Mouse (Mus musculus) ES-E14 (cell line): Measurements from ENCODE around the gene Extl2. TPM values are rescaled to one million over a fixed set of nuclear protein-coding genes. Genes with fewer than 3 reads are reported as not detected.

Experiments used
- DNase-seq: peaks from one replicate; pipeline ENCODE4 v3.0.0-alpha.2; 2013; ENCODE audit warnings: low read depth, low spot score
- H3K27ac ChIP-seq: 2 replicates; pipeline ENCODE4 v1.5.1; 2012; ENCODE audit warnings: low read depth, mild to moderate bottlenecking, low read length, moderate library complexity, mixed read lengths; ENCODE audit not compliant: poor library complexity, insufficient read depth, severe bottlenecking
- H3K36me3 ChIP-seq: 2 replicates; pipeline ENCODE4 v1.6.1; 2012; ENCODE audit warnings: mild to moderate bottlenecking, low read length, moderate library complexity, mixed read lengths; ENCODE audit not compliant: control insufficient read depth, poor library complexity, insufficient read depth, severe bottlenecking
- H3K4me1 ChIP-seq, 2 experiments: fragments of 150-350 bp in 1 of 2; sonication (generic) in 1 of 2; 2 replicates each; pipeline ENCODE4 v1.6.1; 2012; ENCODE audit warnings: low read length in 2 of 2, mild to moderate bottlenecking in 1 of 2, mixed read lengths in 1 of 2; ENCODE audit not compliant: control insufficient read depth in 2 of 2, insufficient read depth in 2 of 2, poor library complexity in 1 of 2
- H3K4me3 ChIP-seq, 2 experiments: fragments of 150-350 bp in 1 of 2; sonication (generic) in 1 of 2; 2 replicates each; pipeline ENCODE4 v1.5.1; 2012; ENCODE audit warnings: low read length in 2 of 2, low read depth in 1 of 2, mild to moderate bottlenecking in 1 of 2, mixed read lengths in 1 of 2; ENCODE audit not compliant: insufficient read depth in 1 of 2, poor library complexity in 1 of 2, severe bottlenecking in 1 of 2
- H3K9ac ChIP-seq: 2 replicates; pipeline ENCODE4 v1.6.1; 2012; ENCODE audit warnings: low read depth, mild to moderate bottlenecking, low read length, mixed read lengths; ENCODE audit not compliant: poor library complexity, insufficient read depth, severe bottlenecking
- H3K9me3 ChIP-seq: fragments of 150-350 bp; sonication (generic); 2 replicates; pipeline ENCODE4 v1.6.1; 2012; ENCODE audit warnings: low read depth, mild to moderate bottlenecking, low read length; ENCODE audit not compliant: control insufficient read depth, insufficient read depth
- CHD2 ChIP-seq: IDR thresholded peaks from 2 replicates; pipeline ENCODE4 v1.6.1; 2014; ENCODE audit warnings: mild to moderate bottlenecking, low read depth, low read length, inconsistent platforms
- HCFC1 ChIP-seq: IDR thresholded peaks from 2 replicates; pipeline ENCODE4 v1.6.1; 2012; ENCODE audit warnings: low read length, inconsistent platforms, borderline replicate concordance; ENCODE audit not compliant: insufficient read depth
- MAFK ChIP-seq: IDR thresholded peaks from 2 replicates; pipeline ENCODE4 v1.6.1; 2014; ENCODE audit warnings: mild to moderate bottlenecking, low read depth, low read length, inconsistent platforms; ENCODE audit not compliant: insufficient read depth
- ZC3H11A ChIP-seq: IDR thresholded peaks from 2 replicates; pipeline ENCODE4 v1.6.1; 2012; ENCODE audit warnings: low read depth, mild to moderate bottlenecking, inconsistent platforms, low read length, borderline replicate concordance
- ZNF384 ChIP-seq: IDR thresholded peaks from 2 replicates; pipeline ENCODE4 v1.6.1; 2012; ENCODE audit warnings: low read depth, low read length, inconsistent platforms
- in situ Hi-C, 2 experiments: fragments of 600-800 bp; cut with MboI; formaldehyde crosslinking; loops; one replicate each; pipeline ENCODE4 v1.15.1; 2025; ENCODE audit warnings: low sequenced_read_pairs in 2 of 2, inconsistent platforms in 1 of 2; ENCODE audit not compliant: unreplicated experiment in 2 of 2
- total RNA-seq: library from RNA; depleted of rRNA; stranded (reverse); fragments of 300-350 nt; gene quantifications from 2 replicates; pipeline ENCODE4 v1.2.3, GENCODE M21; 2012

Extl2 gene
- total RNA-seq, 1 experiment: 8.8 TPM

DNA sequence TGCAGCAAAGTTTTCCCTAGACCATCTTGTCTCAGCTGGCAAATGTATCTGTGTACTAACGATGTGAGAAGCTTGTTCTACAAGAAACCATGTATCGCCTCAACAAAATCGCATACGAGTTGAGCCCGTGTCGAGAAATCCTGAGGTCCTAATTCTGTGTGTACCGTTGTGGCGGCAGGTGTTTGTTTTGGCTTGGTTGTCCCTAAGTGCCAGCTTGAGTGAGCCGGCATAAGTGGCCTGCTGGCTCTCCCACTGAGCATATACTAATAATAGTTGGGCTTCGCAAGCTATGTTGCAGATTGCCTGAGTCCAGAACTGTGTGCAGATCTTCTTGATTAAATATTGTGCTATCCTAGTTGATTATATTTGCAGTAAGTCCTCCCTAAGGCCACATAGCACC is 18.4 kb downstream of the Extl2 start:
- in situ Hi-C loops: loop anchor here in 1 of 2 experiments (5.0 kb wide), 1 partner anchor 302 kb away; no protein-coding TSS in a partner anchor
- no peak for DNase-seq
- Histone ChIP-seq H3K9me3 (no peaks in the 10 kb centered on the region), H3K9ac (no peak overlapping the region), H3K4me1 (no peaks in the 10 kb centered on the region), H3K4me3 (no peak overlapping the region), H3K27ac (no peak overlapping the region), H3K36me3 (no peaks in the 10 kb centered on the region; the same call in 1 of the 2 replicates)
- no peak for TF ChIP-seq ZC3H11A
- TF ChIP-seq HCFC1: no peak
- TF ChIP-seq ZNF384: no peak
- no peak for TF ChIP-seq CHD2
- no peak for TF ChIP-seq MAFK

DNA sequence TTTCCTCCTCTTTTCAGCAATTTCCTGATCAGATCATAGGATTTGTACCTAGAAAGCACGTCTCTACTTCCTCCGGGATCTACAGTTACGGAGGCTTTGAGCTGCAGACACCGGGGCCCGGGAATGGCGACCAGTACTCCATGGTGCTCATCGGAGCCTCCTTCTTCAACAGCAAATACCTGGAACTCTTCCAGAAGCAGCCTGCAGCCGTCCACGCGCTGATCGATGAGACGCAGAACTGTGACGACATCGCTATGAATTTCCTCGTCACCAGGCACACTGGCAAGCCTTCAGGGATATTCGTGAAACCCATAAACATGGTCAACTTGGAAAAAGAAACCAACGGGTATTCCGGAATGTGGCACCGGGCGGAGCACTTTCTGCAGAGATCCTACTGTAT is 19.7 kb downstream of the Extl2 start:
- no peaks in the 10 kb centered on the region for H3K9me3 ChIP-seq
- H3K36me3 ChIP-seq: no peaks in the 10 kb centered on the region; the same call in 1 of the 2 replicates
- no peak for DNase-seq
- no peaks in the 10 kb centered on the region for H3K4me1 ChIP-seq
- H3K27ac ChIP-seq: no peak overlapping the region
- in situ Hi-C loops: loop anchor here in 1 of 2 experiments (5.0 kb wide), 1 partner anchor 300 kb away; no protein-coding TSS in a partner anchor
- H3K9ac ChIP-seq: no peak overlapping the region
- H3K4me3 ChIP-seq: no peak overlapping the region
- TF ChIP-seq CHD2: no peak
- TF ChIP-seq MAFK: no peak
- no peak for TF ChIP-seq HCFC1
- no peak for TF ChIP-seq ZNF384
- TF ChIP-seq ZC3H11A: no peak

DNA sequence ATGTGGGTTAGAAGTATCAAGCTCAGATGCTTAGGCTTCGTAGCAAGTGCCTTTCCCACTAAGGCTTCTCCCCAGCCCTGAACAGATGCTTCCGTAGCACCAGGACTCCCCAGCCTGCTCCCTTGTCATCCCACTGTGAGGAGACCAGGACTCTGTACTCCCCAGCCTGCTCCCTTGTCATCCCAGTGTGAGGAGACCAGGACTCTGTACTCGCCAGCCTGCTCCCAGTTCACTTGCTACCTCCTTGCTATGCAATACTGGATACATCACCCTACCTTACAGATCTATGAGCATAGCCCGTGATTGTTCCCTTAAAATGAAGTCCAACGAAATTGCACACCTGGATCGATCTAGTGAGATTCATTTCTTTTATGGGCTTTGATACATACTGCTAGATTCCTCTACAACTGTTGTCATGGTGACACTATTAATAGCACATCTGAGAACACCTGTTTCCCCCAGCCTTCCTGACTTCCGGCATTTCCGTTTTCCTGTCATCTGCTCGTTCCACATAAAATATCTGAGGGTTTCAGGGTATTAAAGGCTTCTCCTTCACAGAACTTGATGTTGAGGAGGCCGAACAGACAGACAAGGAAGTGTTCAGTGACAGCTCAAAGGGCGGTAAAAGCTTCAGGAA is 23.0 kb downstream of the Extl2 start:
- Histone ChIP-seq H3K27ac (no peak overlapping the region), H3K9me3 (no peaks in the 10 kb centered on the region), H3K36me3 (no peaks in the 10 kb centered on the region; the same call in 1 of the 2 replicates), H3K9ac (no peak overlapping the region), H3K4me3 (no peak overlapping the region), H3K4me1 (no peaks in the 10 kb centered on the region)
- in situ Hi-C loops: no loop called here
- DNase-seq: no peak
- TF ChIP-seq HCFC1 (no peak), ZNF384 (no peak), MAFK (no peak), CHD2 (no peak), ZC3H11A (no peak)

DNA sequence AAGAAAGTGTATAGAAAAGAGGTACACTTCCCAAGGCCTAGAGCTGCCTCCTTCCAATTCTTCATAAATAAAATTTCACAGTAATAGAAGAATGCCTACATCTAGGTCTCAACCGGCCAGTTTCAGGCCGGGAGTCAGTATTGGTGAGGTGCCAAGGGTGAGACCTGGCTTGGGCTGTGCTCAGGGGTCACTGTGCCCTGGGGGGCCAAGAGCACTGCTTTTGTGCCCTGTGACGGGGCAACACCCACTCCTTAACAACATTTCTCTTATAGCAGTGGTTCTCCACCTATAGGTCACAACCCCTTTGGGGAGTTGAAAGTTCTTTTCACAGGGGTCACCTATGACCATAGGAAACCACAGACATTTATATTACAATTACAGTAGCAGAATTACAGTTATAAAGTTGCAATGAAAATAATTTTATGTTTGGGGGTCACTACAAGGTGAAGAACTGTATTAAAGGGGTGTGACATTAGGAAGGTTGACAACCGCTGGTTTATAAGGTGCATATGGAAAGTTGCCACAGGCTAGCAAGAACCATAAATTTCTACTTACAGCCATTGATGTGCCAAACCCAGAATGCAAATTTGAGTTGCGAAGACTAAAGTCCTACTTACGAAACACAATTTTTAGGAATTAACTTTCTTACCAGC is 26.1 kb downstream of the Extl2 start:
- Histone ChIP-seq H3K4me1 (no peaks in the 10 kb centered on the region), H3K9me3 (no peaks in the 10 kb centered on the region), H3K27ac (no peak overlapping the region), H3K9ac (no peak overlapping the region), H3K4me3 (no peak overlapping the region), H3K36me3 (no peaks in the 10 kb centered on the region)
- DNase-seq: no peak
- TF ChIP-seq HCFC1 (no peak), MAFK (no peak), CHD2 (no peak), ZNF384 (no peak), ZC3H11A (no peak)
- in situ Hi-C loops: no loop called here
